Mouse (Mus musculus) fat pad, adult 2 months (tissue): ENCODE data around the gene Wdtc1.

ENCODE experiments used
- DNase-seq: peaks from one replicate; pipeline ENCODE4 v3.0.0-alpha.2; 2011; ENCODE audit warnings: low read depth, low spot score; ENCODE audit errors: extremely low read depth

Wdtc1 gene

GRCm38 (mm10) chr4:133353367-133354365 is at the start of gene Wdtc1:
Gene Wdtc1, minus strand, starts transcription at chr4:133353481.
- no peak for DNase-seq

DNA sequence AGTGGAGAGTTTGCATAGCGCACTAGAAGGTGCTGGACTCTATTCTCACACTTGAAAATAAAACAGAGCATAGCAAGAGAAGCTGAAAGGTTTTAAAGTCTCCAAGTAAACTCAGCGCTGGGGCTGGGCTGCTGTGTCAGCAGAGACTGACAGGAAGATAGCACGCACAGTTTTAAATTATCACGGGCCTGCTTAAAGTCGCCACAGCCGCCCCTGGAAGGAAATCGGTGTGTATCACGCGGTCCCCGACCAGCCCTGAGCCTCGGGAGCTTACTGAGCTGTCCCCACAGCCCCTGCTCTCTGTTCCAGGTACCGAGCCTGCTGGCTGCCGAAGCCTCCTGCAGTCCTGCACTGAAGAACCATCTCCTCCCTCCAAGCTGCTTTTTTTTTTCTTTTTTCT is 48.7 kb upstream of the Wdtc1 start:
- DNase-seq: no peak

DNA sequence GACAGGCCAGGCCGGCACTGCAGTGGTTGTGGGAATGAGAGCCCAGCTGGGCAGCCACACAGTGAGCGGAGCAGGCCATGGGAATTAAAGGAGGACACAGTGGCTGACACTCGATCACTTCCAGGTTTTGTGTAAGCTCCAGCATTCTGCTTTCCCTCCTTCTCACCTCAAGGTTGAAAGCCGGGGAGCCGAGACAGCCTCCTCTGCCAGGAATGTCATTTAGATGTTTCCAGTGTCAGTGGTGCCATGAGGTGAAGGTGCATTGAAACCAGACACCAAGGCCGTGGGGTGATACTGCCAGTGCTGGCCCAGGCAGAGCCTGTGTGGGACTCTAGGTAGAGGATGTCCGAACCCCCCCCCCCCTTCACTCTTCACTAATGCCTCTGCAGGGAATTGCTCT is 46.8 kb upstream of the Wdtc1 start:
- DNase-seq: no peak

GRCm38 (mm10) chr4:133399509-133399908 is 46.2 kb upstream of the Wdtc1 start:
- DNase-seq: no peak

- no peak for DNase-seq
Measured at GRCm38 (mm10) chr4:133398619-133399018, 45.3 kb upstream of the Wdtc1 start.

- no peak for DNase-seq
Measured at GRCm38 (mm10) chr4:133397961-133398360, 44.7 kb upstream of the Wdtc1 start.

GRCm38 (mm10) chr4:133397299-133397698 is 44.0 kb upstream of the Wdtc1 start:
- no peak for DNase-seq

- DNase-seq: no peak
Measured at GRCm38 (mm10) chr4:133396079-133396478, 42.8 kb upstream of the Wdtc1 start.

- DNase-seq: no peak
Measured at GRCm38 (mm10) chr4:133394981-133395573, 41.8 kb upstream of the Wdtc1 start.

DNA sequence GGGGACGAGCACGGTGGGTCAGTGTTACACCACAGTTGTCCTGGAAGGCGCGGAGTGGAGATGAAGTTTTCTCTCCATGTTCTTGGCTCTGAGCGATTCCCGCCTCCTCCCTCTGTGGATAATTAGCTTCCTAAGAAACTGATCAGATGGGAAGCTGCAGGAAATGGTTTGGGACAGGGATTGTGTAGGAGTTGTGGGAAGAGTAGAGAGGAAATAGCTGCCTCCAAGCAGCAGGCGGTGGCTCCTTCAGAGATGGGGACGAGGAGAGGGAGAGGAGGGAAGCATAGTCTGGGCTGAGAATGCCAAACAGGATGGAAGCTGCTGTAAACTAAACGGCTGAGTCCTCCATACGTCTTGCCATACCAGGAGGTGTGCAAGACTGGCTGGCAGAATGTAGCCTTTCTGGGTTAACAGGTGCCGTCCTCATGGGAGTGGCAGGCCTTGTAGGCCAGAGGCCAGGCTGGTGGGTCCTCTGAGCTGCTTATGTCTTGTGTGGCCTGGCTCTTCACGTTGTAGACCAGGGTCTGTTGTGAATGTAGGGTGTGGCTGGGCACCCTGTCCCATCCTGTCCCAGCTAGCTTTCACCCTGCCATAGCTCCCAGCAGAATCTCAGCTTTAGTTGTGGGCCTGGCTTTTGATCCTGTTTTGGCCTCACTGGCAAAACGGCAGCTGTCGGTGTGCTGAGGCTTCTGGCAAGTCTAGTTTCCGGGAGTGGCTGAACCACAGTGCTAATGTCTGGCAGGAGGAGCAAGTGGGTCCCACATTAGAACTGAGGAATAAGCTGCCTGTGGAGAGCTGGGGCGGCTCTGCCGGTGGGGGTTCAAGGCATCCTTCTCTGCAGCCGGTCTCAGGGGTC is 38.1 kb upstream of the Wdtc1 start:
- no peak for DNase-seq

GRCm38 (mm10) chr4:133390585-133390984 is 37.3 kb upstream of the Wdtc1 start:
- no peak for DNase-seq

DNA sequence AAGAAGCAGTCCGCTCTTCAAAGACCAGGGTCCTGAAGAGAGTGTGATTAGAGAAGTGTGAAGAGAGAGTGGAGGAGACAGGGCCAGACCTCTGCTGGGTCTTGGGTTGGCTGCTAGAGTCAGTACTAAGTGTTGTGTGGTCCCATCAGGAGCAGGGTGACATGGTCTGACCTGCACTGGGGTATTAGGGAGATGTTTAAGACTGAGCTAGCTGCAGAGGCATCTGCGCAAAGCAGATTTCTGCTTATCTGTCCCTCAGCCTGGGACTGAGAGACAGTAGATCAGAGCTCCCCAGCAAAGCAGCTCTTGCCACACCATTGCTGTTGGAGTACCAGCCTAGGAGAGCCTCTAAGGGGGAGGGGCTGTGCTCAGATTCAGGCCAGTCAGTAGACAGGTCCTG is 36.8 kb upstream of the Wdtc1 start:
- no peak for DNase-seq

DNA sequence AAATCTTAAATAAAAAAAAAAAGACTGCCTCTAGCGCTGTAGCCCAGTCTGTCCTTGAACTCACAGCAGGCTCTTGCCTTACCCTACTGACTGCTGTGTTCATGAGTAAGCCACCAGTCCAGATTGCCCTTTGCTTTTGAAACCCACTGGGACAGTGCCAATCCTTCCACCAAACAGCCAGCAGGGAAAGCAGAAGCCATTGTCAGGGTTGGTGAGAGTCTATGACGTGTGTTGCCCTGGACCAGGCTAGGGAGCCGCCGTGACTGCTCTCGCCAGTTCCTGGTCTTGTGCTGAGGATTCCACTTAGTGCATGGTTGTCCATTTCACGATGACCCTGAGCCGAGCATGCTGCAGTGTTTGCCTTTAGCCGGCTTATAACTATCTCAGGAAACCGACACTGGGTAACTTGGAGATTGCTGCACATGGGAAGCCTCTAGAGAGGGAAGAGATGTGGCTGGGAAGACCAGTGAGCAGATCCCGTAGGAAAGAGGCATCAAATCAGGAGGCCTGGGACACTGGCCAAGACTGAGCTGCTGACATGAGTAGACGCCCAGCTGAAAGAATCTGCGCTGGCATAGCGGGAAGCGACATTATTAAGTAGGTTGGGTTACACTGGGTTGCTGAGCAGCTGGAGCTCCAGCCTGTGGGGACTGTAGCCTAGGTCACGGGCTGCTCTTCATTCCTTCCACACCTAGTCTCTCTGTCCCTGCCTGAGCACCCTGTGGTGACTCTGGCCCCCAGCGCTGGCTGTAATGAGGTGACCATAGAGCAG is 35.7 kb upstream of the Wdtc1 start:
- DNase-seq: no peak

DNA sequence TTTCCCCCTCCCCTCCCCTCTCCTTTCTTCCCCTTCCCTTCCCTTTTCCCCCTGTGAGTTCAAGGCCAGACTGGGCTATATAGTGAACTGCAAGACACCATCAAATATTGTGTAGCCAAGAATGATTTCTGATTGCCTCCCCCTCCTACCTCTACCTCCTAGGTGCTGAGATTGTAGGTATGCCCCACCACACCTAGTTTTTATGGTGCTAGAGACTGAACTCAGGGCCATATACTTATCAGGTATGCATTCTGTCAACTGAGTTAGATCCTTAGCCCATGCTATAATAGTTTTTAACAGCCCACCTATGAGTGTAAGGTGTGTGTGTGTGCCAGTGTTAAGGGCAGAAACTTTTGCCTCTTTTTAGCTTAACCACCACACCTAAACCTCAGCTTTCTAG is 33.8 kb upstream of the Wdtc1 start:
- no peak for DNase-seq

DNA sequence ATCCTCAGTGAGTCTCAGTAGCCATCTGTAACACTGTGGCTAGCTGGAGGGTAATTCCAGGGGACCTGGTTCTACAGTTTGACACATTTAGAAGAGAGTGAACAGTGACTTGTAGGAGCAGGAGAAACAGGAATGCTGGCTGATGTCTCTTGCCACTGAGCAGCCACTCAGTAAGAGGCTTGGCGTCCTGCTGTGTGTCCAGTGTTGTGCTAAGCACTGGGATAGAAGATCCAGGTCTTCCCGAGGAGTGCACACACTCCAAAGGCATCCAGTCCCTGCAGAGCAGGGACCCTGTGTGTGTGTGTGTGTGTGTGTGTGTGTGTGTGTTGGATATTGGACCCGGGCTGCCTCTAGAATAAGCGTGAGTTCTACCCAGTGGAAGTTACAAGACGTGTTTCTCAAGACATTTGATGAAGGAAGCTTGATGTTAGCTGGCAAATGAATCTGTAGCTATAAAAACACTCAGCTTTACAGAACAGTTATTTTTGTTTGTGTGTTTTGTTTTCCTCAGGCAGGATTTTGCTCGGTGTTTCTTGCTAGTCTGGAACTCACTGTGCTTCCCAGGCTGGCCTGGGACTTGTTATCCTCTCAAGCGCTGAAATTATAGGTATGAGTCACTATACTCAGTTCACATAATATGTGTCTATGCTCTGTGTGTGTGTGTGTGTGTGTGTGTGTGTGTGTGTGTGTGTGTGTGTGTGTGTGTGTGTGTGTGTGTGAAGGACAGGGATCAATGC is 32.9 kb upstream of the Wdtc1 start:
- DNase-seq: no peak

GRCm38 (mm10) chr4:133381141-133381540 is 27.9 kb upstream of the Wdtc1 start:
- no peak for DNase-seq

DNA sequence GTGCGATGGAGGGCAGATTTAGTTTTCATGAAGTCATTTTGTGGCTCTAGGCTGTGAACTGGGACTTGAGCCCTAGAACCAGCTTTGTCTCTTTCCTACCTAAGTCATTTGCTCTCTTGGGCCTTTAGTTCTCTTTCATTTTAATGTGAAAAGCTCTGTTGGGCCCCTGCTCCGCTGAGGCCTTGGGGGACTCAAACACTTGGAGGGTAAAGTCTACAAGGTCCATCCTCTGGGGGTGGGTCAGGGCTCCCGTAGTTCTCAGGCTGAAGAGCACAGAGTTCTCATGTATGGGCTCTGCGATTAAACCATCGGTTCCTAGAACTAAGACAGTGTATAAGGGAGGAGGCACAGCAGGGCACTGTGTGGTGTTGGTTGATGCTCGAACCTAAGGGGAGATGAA is 27.3 kb upstream of the Wdtc1 start:
- no peak for DNase-seq

DNA sequence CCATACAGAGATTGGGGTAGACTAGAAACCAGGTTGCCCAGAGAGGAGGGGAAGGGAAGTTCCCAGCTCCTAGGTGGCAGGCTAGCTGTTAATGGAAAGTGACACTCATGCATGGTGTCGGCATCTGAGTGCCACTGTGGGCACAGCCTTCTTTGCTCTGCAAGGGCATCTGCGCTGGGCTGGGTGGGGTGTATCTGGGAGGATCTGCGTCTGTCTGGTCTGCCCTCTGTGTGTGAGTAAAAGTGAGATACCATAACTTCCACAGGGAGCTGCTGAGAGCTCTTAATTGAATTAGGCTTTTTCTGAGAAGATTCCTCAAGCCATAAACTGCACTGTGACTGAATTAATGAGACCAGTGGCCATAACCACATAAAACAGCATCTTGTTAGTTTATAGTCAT is 26.6 kb upstream of the Wdtc1 start:
- no peak for DNase-seq

DNA sequence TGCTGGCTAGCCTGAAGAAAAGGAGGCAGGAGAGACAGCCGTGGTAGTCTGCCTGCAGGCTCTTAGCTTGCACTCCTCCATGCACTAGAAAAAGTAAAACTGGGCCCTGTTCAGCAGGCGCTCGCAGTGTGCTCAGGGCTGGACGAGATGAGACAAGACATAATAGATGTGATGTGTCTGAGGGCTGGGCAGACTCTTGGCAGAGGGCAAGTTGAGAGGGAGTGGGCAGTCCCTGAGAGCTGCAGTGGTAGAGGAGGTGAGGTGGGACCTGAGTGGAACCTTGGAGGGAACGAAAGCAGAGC is 25.7 kb upstream of the Wdtc1 start:
- DNase-seq: no peak
